Mouse (Mus musculus) urinary bladder, adult 2 months (tissue): ENCODE measurements around the gene Nkiras2. TPM values are rescaled to one million over a fixed set of nuclear protein-coding genes. Genes with fewer than 3 reads are reported as not detected.
"Not testable (repeated sequence)": the region's sequence is repeated elsewhere in the genome, so short reads cannot be mapped to it uniquely, and the experiment has no call there.

Experiments
- DNase-seq: peaks from one replicate; pipeline ENCODE4 v3.0.0; 2022; ENCODE audit warnings: low spot score
- polyA plus RNA-seq: library from polyadenylated mRNA; depleted of rRNA; stranded (reverse); fragments of >200 nt; gene quantifications from 2 replicates; pipeline ENCODE4 v1.2.3, GENCODE M21; 2012; rRNA removed

Nkiras2 gene
- polyA plus RNA-seq, 1 experiment = 54.8 TPM

DNA sequence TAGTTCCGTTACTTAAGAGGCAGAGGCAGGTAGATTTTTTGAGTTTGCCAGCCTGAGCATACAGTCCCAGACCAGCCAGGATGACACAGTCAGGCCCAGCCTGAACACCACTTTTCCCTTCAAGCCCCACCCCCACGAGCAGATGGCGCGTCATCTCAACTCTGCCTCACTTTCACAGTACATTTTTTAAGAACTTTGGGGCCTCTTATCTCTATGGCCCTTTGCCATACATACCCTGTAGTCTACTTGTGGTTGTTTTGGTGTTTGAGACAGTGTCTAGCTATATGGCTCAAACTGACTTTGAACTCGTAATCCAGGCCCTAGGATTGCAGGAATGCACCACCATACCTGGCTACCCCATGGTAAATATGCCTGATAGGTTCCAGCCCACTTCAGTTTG is 9.0 kb downstream of the Nkiras2 start:
- DNase-seq = no peak

DNA sequence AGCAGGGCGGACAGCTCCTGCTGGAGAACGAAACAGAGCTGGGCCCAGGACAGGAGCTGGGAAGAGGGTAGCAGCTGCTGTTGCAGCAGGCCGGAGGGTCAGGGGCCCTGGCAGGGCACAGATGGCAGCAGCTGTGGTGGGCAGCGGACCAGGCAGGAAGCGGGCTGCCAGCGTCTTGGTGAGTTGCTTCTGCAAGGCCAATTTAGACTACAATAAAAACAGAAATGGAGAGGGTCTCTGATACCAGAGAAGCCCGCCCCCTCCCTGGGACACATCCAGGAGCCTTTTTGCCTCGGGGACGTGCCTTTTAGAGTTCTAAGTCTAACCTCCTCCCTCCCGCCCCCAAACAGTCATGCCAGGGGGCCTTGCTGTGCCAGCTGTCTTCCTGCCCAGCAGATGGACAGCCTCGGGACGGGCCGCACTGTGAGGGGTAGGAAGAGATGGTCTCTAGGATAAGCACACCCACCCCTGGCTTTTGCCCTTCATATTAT is 9.9 kb downstream of the Nkiras2 start:
- no peak for DNase-seq

DNA sequence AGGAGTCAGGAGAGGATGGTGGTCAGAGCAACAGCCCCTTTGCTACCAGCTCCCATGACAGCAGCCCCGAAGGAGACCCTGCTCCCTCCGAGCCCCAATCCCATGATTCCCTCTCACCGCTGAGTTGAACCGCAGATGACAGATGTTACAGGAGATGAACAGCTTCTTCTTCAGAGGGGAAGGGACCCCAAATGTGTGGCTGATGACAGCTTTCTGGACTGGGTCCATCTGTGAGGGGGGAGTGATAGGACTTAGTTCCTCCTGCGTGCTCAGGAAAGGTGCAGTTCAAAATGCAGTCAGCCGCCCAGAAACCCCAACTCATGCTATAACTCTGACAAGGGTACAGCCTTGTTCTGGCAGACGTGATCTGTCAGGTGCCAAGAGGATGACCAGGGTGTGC is 15.5 kb downstream of the Nkiras2 start:
- DNase-seq = no peak

DNA sequence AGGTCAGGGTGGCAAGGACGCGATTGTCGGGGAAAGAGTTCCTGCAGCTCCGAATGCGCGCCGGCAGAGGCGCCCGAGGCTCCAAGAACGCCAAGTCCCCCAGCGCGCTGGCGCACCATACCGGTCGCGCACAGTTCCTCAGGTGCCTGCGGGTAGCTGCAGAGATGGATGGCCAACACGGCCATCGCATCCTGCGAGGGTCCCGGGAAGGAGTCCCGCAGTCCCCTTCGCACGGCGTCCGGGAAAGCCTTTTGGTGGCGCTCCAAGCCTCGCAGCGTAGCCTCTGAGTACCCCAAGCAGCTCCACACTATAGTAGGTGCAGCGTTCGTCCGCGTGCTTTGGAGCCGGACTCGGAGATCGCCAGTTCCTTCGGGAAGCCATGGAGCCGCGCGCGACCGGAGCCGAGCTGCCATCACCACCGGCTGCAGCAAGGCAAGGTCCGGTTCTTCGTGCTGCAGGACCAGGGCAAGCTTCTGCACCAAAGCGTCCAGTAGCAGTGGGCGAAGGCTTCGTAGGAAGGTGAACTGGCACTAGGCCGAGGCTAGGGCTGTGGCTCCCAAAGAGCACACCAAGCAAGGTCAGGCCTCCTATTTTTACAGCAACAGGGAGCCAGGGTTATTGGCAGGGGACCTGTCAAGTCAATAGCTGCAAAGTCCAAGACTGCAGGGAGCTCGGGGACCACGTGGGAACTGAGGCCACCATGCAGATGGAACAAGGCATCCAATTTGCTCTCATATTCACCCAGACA is 21.3 kb downstream of the Nkiras2 start:
- no peak for DNase-seq

DNA sequence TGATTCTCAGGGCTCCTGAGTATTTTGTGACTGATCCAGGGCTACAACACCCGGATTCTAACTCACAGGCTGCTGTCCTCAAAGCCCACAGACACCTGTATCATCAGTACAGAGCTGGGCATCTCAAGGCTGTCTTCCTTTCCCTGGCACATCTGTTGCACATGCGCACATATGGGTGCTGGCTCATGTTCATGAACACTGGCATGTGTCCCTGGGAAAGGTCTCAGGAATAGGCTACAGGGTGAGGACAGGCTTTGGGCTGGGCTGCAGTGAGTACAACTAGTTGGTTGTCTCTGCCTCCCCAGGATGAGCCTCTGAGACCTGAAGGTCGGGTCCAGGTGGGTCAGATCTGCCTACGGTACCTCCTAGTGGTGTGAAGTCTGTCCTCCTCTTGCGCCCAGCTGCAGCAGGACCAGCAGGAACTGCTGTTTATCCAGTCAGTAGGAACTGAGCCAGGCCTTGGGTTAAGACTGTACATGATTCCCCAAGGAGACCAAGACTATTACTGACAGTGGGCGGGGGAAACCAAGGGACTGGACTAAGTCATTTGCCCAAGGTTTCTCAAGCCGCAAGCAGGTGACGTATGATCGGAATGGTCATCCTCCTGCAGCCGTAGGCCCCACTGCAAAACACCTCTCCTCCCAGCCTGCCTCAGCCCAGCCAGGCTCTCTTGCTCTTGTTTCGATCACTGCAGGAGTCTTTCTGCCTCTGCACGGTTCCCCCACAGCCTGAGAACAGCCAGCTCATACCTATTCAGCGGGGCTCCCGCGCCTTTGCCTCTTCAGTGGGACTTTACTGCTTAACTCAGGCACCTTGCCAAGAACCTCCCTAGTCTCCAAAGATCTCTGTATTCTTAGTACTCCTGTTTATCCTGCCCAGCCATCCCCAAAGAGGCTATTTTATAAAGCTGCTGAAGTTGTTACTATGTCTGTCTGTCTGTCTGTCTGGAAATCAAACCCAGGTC is 24.9 kb downstream of the Nkiras2 start:
- DNase-seq = no peak

DNA sequence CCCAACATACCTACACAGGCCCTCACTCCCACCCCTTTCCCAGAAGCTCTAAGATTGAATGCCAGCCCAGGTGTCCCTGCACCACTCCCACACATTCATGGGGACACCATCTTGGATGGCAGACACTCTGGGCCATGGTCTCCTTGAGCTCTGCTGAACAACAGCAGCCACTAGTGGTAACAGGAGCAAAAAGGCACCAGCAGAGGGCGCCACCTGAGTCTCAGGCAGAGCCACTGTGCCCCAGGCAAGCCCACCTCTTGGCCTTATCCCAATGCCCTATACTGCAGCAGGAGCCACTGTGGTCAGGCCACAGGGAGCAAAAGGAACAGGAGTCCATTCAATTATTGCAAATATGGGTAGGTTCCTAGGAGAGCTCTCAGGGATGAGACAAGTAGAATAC is 27.2 kb downstream of the Nkiras2 start:
- DNase-seq = no peak

DNA sequence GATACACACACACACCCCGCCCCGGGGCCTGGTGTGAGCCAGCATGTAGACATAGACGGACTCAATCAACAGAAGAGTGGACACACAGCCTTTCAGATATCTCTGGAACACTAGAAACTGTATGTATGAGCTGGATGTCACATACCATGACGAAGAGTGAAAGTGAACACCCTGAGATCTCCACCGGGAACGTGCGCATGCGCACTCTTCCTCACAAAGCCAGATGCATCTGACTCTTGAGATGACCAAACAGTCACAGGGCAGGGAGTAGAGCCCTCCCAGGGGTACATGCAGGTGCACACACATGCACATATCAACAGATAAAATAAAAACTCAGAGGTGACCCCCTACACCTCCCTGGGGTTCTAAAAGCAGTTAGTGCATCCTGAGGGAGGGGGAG is 29.4 kb downstream of the Nkiras2 start:
- DNase-seq = no peak

DNA sequence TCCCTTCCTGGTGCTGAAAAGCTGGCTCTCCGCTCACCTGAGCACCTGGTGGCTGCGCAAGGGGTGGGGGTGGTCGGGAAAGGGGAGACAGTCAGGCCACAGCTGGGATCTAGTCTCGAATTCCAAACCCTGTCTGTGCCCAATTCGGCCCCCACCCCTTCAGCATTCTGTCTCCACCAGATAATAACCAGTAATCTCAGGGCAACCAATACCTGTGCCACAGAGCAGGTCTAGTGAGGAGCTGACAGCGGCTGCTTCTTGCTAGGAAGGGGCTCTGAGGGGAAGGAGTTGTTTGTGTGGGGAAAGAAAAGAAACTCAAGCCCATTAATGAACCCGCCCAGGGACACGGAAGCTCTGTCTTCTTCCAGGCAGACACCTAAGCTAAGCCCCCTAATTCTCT is 32.2 kb downstream of the Nkiras2 start:
- DNase-seq = no peak

DNA sequence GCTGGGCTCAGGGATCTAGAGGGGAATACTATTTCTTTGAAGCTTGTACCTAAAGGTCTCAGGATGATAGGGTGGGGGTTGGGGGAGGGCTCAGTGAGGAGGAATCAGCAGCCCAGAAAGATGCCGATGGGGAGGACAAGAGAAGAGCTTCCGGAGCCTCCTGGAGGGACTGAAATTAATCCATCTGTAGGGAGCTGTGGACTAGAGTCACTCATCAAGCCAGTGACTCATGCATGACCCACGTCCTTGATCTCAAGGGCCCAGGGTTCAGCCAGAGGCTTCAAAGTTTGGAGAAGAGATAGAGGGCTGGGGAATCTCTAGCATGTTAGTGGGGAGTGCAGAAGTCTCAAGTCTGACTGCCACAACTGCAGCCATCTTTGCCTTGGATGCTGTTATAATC is 32.7 kb downstream of the Nkiras2 start:
- DNase-seq = no peak

DNA sequence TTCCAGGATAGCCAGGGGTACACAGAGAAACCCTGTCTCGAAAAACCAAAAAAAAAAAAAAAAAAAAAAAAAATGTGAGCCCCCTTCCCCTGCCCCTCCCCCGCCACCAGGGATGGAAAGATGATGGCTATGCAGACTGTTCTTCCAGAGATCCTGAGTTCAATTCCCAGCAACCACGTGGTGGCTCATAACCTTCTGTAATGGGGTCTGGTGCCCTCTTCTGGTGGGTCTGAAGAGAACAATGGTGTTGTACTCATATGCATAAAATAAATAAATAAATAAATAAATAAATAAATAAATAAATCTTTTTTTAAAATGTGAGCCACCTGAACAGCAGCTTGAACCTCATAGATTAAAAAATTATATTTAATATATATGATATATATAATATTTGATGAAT is 36.5 kb downstream of the Nkiras2 start:
- DNase-seq = not testable (repeated sequence)

DNA sequence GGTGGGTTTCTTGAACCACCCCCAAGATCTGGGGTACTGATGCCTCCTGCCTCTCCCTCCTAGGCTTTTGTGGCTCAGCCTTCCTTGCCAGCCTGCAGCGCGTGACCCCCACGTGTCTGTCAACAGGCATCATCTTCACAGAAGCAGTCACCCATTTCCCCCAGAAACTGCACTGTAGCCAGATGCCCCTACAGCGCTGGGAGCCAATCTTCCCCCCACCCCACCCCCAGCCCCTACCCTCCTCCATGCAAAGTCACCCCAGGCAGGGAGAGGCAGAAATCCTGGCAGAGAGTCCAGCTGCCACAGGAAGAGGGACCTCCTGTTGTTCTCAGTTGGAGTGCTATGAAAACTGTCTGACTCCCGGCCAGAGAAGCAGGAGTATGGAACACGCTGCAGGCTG is 37.4 kb downstream of the Nkiras2 start:
- DNase-seq = no peak

DNA sequence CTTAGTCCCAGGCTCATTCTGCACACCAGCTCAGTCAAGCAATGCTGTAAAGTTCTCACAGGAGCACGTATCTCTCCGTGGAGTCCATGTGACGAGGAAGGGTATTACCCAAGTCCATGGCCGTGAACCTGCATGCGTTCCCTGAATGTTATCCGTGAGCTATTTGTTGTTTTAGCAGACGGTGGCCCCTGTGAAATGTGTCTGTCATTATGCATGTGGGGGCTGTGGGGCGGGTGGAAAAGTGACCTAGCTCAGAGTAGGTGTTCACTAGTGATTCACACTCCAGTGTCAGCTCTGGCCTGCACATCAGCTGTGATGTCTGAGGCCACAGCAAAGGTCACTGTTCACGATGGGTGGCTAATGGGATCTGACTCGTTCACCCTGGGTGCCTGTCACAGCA is 40.8 kb downstream of the Nkiras2 start:
- DNase-seq = no peak

DNA sequence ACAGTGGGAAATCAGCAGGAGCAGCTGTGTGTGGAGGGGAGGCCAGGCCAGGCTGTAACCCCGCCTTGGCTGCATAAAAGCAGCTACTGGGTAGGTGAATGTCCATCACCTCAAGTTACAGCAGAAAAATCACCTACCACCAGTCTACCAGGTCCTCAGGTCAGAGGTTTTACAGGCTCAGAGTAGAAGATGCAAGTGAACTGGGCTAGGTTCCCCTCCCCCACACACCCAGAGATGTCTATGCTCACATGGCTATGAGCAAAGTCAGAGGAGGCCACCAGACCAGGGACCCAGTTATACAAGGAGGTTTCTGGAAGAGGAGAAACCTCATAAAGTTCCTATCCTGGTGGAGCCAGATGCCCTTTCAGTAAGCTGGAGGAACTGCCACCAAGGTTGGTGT is 52.0 kb downstream of the Nkiras2 start:
- DNase-seq = no peak

DNA sequence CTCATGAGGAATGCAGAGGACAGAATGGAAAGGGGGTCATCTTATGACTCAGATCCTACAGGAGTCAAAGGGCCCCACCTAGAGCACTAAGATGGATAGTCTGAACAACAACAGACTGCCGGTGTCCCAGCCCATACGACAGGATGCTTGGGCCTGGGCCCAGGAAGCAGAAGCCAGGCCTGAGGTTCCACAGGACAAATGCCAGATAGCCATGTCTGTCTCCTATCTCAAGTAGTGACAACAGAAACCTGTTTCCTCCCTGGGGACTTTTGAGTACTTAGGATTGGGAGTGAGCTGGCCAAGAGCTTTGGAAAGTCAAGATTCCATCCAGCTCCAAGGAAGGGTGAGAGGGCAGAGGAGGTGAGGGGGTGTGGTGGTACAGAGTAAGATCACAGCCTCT is 52.9 kb downstream of the Nkiras2 start:
- no peak for DNase-seq

DNA sequence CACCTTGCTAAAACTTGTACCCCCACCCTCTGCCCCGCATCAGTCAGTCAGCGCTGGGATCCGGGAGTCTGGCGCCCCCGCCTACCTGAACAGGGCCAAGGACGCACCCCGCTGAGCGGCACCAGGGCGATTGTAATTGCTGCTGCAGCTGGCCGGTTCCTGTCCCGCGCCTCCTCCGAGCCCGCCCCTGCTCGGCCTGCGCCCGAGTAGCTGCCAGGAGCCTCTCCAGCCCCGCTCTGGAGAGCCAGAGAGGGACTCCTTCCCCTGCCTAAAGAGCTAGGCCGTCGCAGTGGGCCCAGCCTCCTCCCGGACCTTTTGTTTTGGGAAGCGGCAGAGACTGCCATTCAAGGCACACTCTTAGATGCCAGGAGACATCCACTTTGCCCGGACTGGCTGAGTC is 54.1 kb downstream of the Nkiras2 start:
- DNase-seq = no peak

Other genes with a start within 250 kb of the Nkiras2 start
- 92.4 and 119 TPM in 2 replicates for gene Jup, start 221.5 kb upstream of the Nkiras2 start, polyA plus RNA-seq
- 53.4 and 56.2 TPM in 2 replicates for gene P3h4, start 204.4 kb upstream of the Nkiras2 start, polyA plus RNA-seq
- 84.6 and 90.5 TPM in 2 replicates for gene Fkbp10, start 203.5 kb upstream of the Nkiras2 start, polyA plus RNA-seq
- gene Nt5c3b, start 177.4 kb upstream of the Nkiras2 start, polyA plus RNA-seq = 128 and 134 TPM in 2 replicates
- gene Klhl10, start 177.3 kb upstream of the Nkiras2 start, polyA plus RNA-seq = 1.3 and 1.4 TPM in 2 replicates
- 12.2 and 13.2 TPM in 2 replicates for gene Klhl11, start 146.5 kb upstream of the Nkiras2 start, polyA plus RNA-seq
- 83.9 and 93.7 TPM in 2 replicates for gene Acly, start 91.2 kb upstream of the Nkiras2 start, polyA plus RNA-seq
- gene Ttc25, start 73.6 kb upstream of the Nkiras2 start, polyA plus RNA-seq = 0.26 and 0.60 TPM in 2 replicates
- gene Cnp, start 44.3 kb upstream of the Nkiras2 start, polyA plus RNA-seq = 34.9 and 36.0 TPM in 2 replicates
- 118 and 123 TPM in 2 replicates for gene Dnajc7, start 924 bp downstream of the Nkiras2 start, polyA plus RNA-seq
- 0.54 and 0.65 TPM in 2 replicates for gene Zfp385c, start 73.2 kb downstream of the Nkiras2 start, polyA plus RNA-seq
- 5.6 and 6.5 TPM in 2 replicates for gene Dhx58, start 85.0 kb downstream of the Nkiras2 start, polyA plus RNA-seq
- gene Kat2a, start 93.2 kb downstream of the Nkiras2 start, polyA plus RNA-seq = 28.4 and 30.5 TPM in 2 replicates
- gene Hspb9, start 94.6 kb downstream of the Nkiras2 start, polyA plus RNA-seq = 0.11 and 0.37 TPM in 2 replicates
- gene Rab5c, start 119.0 kb downstream of the Nkiras2 start, polyA plus RNA-seq = 148 and 160 TPM in 2 replicates
- 0.01 and 0.04 TPM in 2 replicates for gene Kcnh4, start 140.7 kb downstream of the Nkiras2 start, polyA plus RNA-seq
- 0.15 TPM in 1 of 2 replicates, not detected in the other for gene Hcrt, start 143.7 kb downstream of the Nkiras2 start, polyA plus RNA-seq
- 16.7 and 20.5 TPM in 2 replicates for gene Ghdc, start 151.7 kb downstream of the Nkiras2 start, polyA plus RNA-seq
- gene Stat5b, start 231.5 kb downstream of the Nkiras2 start, polyA plus RNA-seq = 18.1 and 21.5 TPM in 2 replicates
- gene Stat5a, start 240.1 kb downstream of the Nkiras2 start, polyA plus RNA-seq = 9.0 and 11.4 TPM in 2 replicates